Mouse (Mus musculus) ES-E14 (cell line): Measurements from ENCODE around the gene Slc39a9.

ENCODE experiments used
- CHD2 ChIP-seq: IDR thresholded peaks from 2 replicates; pipeline ENCODE4 v1.6.1; 2014; ENCODE audit warnings: mild to moderate bottlenecking, low read depth, low read length, inconsistent platforms
- ZNF384 ChIP-seq: IDR thresholded peaks from 2 replicates; pipeline ENCODE4 v1.6.1; 2012; ENCODE audit warnings: low read depth, low read length, inconsistent platforms

GRCm38 (mm10) chr12:80658661-80659060 lies 15.0 kb downstream of the Slc39a9 start:
- TF ChIP-seq ZNF384 = no peak
- no peak for TF ChIP-seq CHD2
